Mouse (Mus musculus) forebrain, embryonic 15.5 days (tissue): Measurements from ENCODE around the gene 4932415D10Rik. TPM values are rescaled to one million over a fixed set of nuclear protein-coding genes. Genes with fewer than 3 reads are reported as not detected.

Experiments
- ATAC-seq: fragments of 200-750 bp; cut with Nextera tagmentation; replicated peaks from 2 replicates; pipeline ENCODE4 v1.8.0; 2017; ENCODE audit warnings: mild to moderate bottlenecking, moderate TSS enrichment, moderate library complexity
- H3K27ac ChIP-seq: fragments of 300-500 bp; sonication (generic); replicated peaks from 2 replicates; pipeline ENCODE4 v1.5.1; 2015; ENCODE audit warnings: mild to moderate bottlenecking, inconsistent platforms
- H3K27me3 ChIP-seq: fragments of 300-500 bp; sonication (generic); 2 replicates; pipeline ENCODE4 v1.6.1; 2015; ENCODE audit warnings: inconsistent platforms
- H3K36me3 ChIP-seq: fragments of 300-500 bp; sonication (generic); 2 replicates; pipeline ENCODE4 v1.6.1; 2015; ENCODE audit warnings: mild to moderate bottlenecking, inconsistent platforms
- H3K4me1 ChIP-seq: fragments of 300-500 bp; sonication (generic); 2 replicates; pipeline ENCODE4 v1.6.1; 2015; ENCODE audit warnings: inconsistent platforms
- H3K4me2 ChIP-seq: fragments of 300-500 bp; sonication (generic); replicated peaks from 2 replicates; pipeline ENCODE4 v1.6.1; 2015; ENCODE audit warnings: mild to moderate bottlenecking, inconsistent platforms
- H3K4me3 ChIP-seq: fragments of 300-500 bp; sonication (generic); 2 replicates; pipeline ENCODE4 v1.5.1; 2015; ENCODE audit warnings: mild to moderate bottlenecking, inconsistent platforms
- H3K9ac ChIP-seq: fragments of 300-500 bp; sonication (generic); replicated peaks from 2 replicates; pipeline ENCODE4 v1.6.1; 2015; ENCODE audit warnings: mild to moderate bottlenecking, inconsistent platforms
- H3K9me3 ChIP-seq: fragments of 300-500 bp; sonication (generic); 2 replicates; pipeline ENCODE4 v1.6.1; 2016; ENCODE audit warnings: inconsistent platforms
- WGBS: fragments of 180-500 bp; shearing (Covaris S2); methylation state at CpG from one replicate; pipeline ENCODE4 v1.1.7; 2015; ENCODE audit warnings: mixed read lengths; 5-methylcytosine and 5-hydroxymethylcytosine counted together
- polyA plus RNA-seq: library from polyadenylated mRNA; unstranded; fragments of >200 nt; fragmentation: Nextera tagmentation; extraction: Ambion mirVana; gene quantifications from 2 replicates; pipeline ENCODE4 v1.2.1, GENCODE M21; 2015

The 4932415D10Rik gene
- polyA plus RNA-seq, result not detected in 2 replicates

DNA sequence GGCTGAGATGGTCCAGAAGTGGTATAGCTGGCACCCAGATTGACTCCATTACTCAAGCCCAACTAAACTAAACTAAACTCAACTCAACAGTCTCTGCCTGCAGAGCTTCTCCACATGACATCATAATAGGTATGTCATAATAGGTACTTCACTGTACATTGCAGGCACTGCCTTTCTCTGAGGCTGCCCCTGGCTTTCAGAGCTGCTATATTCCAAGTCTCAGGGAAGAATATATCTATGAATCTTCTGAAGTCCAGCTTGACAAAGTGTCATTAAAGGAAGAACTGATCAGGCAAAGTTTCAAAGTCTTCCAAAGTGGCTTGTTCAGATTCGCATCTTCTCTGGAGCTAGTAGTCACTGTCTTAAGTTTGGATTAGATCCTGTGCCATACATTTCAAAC, at the start of gene 4932415D10Rik:
Gene 4932415D10Rik (minus strand): TSS at position 101 of the 400 bp plus-strand sequence.
- Histone ChIP-seq H3K27me3 (no peaks in the 10 kb centered on the region), H3K4me2 (no peak within 1 kb of the TSS), H3K4me3 (no peak within 1 kb of the TSS), H3K4me1 (no peaks in the 10 kb centered on the region), H3K27ac (no peak within 1 kb of the TSS), H3K9me3 (no peaks in the 10 kb centered on the region), H3K36me3 (no peaks in the 10 kb centered on the region), H3K9ac (no peak within 1 kb of the TSS)
- WGBS, result 98% methylated on average over 1 of the region's 1 CpGs
- no peak for ATAC-seq

DNA sequence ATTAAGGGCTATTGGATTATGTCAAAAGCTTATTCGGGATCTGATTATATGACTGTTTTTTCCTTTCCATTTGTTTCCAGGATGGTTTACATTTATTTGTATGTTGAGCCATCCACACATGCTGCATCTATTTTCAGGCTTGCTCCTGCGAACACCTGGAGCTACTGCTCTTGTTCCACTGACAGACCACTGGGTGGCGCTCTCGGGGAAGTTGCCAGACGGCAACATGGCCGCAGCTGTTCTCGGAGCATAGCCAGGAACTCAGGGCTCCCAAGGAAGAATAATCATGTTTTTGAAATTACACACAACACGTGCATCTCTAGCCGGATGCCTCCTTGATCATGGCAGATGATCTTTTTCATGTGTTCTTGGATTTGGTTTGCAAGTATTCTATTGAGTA, 45.5 kb upstream of the 4932415D10Rik start:
- H3K9ac ChIP-seq, result no peak overlapping the region
- no peaks in the 10 kb centered on the region for H3K4me1 ChIP-seq
- WGBS, result 89% methylated on average over 9 of the region's 9 CpGs
- H3K4me2 ChIP-seq, result no peak overlapping the region
- H3K36me3 ChIP-seq, result peaks cover 11% of the 10 kb centered on the region; the same call in 1 of the 2 replicates
- no peak for ATAC-seq
- H3K4me3 ChIP-seq, result no peak overlapping the region
- H3K27me3 ChIP-seq, result no peaks in the 10 kb centered on the region
- H3K27ac ChIP-seq, result no peak overlapping the region
- H3K9me3 ChIP-seq, result peaks cover 51% of the 10 kb centered on the region

DNA sequence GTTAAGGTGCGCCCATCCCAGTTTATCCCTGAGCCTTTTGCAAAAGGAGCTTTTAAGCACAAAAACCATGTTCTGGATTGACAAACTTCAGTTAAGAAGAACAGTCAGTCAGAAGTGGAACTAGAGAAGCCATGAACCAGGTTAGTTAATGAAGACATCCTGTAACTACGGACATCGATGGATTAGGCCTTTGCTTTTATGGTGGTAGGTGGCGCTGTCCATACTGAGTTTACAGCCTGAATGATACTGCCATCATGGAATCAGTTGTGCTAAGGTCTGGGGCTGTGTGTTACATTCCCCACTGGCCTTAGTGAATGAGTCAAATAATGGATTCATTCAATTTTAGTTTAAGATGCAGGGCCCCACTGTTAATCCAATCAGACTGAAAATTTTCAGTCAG, 39.0 kb upstream of the 4932415D10Rik start:
- Histone ChIP-seq H3K4me3 (0 out of 2 replicates have a peak overlapping the region, but pooled peaks have one; percentile 83), H3K4me2 (no peak overlapping the region), H3K4me1 (no peaks in the 10 kb centered on the region), H3K9me3 (peaks cover 23% of the 10 kb centered on the region; the same call in 1 of the 2 replicates), H3K9ac (no peak overlapping the region), H3K27me3 (no peaks in the 10 kb centered on the region), H3K27ac (no peak overlapping the region), H3K36me3 (peaks cover 4% of the 10 kb centered on the region; the same call in 1 of the 2 replicates)
- no peak for ATAC-seq
- WGBS, result 97% methylated on average over 4 of the region's 4 CpGs

DNA sequence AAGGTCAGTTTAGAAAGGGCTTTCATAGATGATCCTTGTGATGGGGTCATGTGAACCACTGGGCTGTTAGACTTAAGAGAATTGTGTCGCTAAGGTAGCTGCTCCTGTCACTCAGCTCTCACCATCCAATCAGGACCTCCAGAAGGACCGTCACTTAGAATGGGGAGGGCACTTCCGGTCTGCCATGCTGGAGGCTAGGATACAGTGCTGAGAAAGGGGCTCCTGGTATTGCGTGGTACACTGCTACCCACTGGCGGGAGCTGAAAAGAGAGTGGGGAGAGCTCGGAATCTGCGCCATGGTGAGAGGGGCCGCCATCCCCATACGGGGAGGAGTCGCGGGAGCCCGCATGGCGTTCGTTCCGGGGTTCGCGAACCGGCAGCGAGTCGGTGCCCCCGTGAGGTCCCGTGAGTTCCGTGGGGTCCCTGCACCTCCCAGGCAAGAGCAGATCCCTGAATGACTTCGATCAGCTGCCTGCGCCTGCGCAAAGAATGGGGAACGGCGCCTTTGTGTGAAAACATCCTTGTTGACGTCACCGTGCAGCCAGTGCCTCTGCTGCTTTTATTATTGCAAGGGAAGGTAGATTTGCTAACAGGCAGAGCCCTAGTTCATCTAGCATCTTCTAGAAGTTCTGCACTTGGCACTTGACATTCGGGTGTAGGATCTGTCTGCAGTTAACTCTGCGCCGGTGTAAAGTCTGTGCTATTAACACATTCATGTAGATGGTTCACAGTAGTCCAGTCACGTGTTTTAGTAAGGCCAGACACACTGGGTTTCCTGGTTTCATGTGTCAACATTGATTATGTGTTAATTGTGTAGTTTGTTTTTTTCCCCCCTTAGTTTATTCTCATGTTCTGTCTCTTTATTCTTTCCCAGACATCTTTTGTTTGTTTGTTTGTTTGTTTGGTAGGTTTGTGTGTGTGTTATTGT, 38.0 kb upstream of the 4932415D10Rik start, which contains the start of gene Gm4924:
Gene Gm4924 (plus strand): TSS at position 173 of the 928 bp plus-strand sequence.
- H3K27me3 ChIP-seq, result no peaks in the 10 kb centered on the region
- 4% methylated on average over 34 of the region's 34 CpGs for WGBS
- H3K4me2 ChIP-seq, result peak within 1 kb of the TSS; percentile 50
- H3K4me3 ChIP-seq, result peak within 1 kb of the TSS; percentile 83
- H3K36me3 ChIP-seq, result peaks cover 4% of the 10 kb centered on the region; the same call in 1 of the 2 replicates
- peak; percentile 100 for ATAC-seq
- H3K4me1 ChIP-seq, result no peaks in the 10 kb centered on the region
- H3K9me3 ChIP-seq, result peaks cover 16% of the 10 kb centered on the region; the same call in 1 of the 2 replicates
- H3K9ac ChIP-seq, result peak within 1 kb of the TSS; percentile 95
- H3K27ac ChIP-seq, result peak within 1 kb of the TSS; percentile 99

DNA sequence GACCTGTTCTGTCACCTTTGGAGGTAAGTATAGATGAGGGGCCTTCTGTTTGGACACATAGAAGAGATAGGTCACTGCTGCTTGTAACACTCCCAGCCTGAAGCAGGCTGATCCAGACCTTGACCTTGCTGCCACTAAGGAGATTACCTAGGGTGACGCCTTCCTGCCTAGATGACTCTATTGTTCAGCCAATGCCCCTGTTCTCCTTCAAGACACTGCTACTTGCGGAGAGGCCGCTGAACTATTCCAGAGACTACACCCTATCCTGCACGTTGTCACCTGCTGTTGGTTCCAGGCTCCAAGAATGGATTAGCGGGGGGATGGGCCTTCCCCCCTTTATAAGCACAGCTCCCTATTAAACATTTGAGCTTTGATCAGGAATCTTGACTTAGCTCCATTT, 13.4 kb upstream of the 4932415D10Rik start:
- Histone ChIP-seq H3K4me1 (no peaks in the 10 kb centered on the region), H3K27ac (no peak overlapping the region)
- 78% methylated on average over 5 of the region's 5 CpGs for WGBS

GRCm38 (mm10) chr10:82320134-82320533, 3.8 kb upstream of the 4932415D10Rik start:
- H3K4me3 ChIP-seq, result no peak overlapping the region
- H3K27me3 ChIP-seq, result no peaks in the 10 kb centered on the region
- no peak overlapping the region for H3K27ac ChIP-seq
- H3K4me2 ChIP-seq, result no peak overlapping the region
- no peak for ATAC-seq
- 69% methylated on average over 3 of the region's 3 CpGs for WGBS
- no peaks in the 10 kb centered on the region for H3K4me1 ChIP-seq
- no peak overlapping the region for H3K9ac ChIP-seq
- H3K9me3 ChIP-seq, result no peaks in the 10 kb centered on the region
- H3K36me3 ChIP-seq, result no peaks in the 10 kb centered on the region

More for the DNA sequence above, 13.4 kb upstream of the 4932415D10Rik start:
- no peak for ATAC-seq
- Histone ChIP-seq H3K4me2 (no peak overlapping the region), H3K27me3 (no peaks in the 10 kb centered on the region), H3K4me3 (no peak overlapping the region), H3K36me3 (no peaks in the 10 kb centered on the region), H3K9me3 (no peaks in the 10 kb centered on the region), H3K9ac (no peak overlapping the region)

DNA sequence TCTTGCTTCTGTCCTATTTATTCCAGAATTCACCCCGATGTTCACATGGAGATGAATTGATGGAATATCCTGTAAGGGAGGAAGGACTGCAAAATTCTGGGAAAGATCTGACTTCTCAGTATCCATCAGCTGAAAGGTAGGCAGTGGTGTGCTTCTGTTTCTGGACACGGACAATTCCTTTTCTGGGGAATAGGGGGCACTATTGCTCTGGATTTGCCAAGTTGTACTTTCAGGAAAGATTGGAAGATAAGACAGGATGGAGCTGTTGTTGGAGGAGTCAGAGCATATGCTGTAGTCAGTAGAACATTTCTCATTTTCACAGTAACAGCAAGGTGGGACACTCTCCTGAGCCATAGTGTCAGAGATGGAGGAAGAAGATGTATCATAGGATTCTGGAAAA, 19.9 kb downstream of the 4932415D10Rik start:
- H3K4me1 ChIP-seq, result no peaks in the 10 kb centered on the region
- no peaks in the 10 kb centered on the region for H3K27me3 ChIP-seq
- no peak for ATAC-seq
- H3K4me2 ChIP-seq, result no peak overlapping the region
- no peak overlapping the region for H3K27ac ChIP-seq
- no peaks in the 10 kb centered on the region for H3K9me3 ChIP-seq
- H3K4me3 ChIP-seq, result no peak overlapping the region
- H3K9ac ChIP-seq, result no peak overlapping the region
- 50% methylated on average over 2 of the region's 2 CpGs for WGBS
- no peaks in the 10 kb centered on the region for H3K36me3 ChIP-seq

- H3K36me3 ChIP-seq, result no peaks in the 10 kb centered on the region
- H3K27me3 ChIP-seq, result no peaks in the 10 kb centered on the region
- H3K9me3 ChIP-seq, result no peaks in the 10 kb centered on the region
- H3K9ac ChIP-seq, result no peak overlapping the region
- 88% methylated on average over 2 of the region's 2 CpGs for WGBS
- no peak overlapping the region for H3K27ac ChIP-seq
- no peak overlapping the region for H3K4me2 ChIP-seq
- H3K4me3 ChIP-seq, result no peak overlapping the region
- ATAC-seq, result no peak
- H3K4me1 ChIP-seq, result no peaks in the 10 kb centered on the region
Observed at GRCm38 (mm10) chr10:82257331-82257730, 59.1 kb downstream of the 4932415D10Rik start.

DNA sequence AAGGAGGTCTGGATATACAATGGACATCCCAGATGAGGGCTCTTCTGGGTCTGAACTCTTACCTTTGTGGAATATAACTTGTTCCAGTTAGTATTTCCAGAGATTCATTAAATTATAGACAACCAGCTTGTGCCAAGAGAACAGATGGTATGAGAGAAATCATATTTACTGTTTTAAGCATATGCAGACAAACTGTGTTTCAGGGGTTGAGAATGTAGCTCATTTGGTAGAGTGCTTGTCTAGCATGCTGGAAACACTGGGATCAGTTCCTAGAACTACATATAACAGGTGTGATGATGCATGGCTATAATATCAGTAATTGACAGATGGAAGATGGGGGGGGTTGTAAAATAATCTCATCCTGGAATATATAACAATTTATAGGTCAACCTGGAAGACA, 71.4 kb downstream of the 4932415D10Rik start:
- Histone ChIP-seq H3K36me3 (no peaks in the 10 kb centered on the region), H3K27me3 (no peaks in the 10 kb centered on the region), H3K4me2 (no peak overlapping the region), H3K9ac (no peak overlapping the region), H3K9me3 (no peaks in the 10 kb centered on the region), H3K4me1 (peaks cover 11% of the 10 kb centered on the region), H3K4me3 (no peak overlapping the region), H3K27ac (no peak overlapping the region)
- ATAC-seq, result no peak

- Histone ChIP-seq H3K9ac (no peak overlapping the region), H3K4me3 (peak overlapping the region; percentile 56), H3K27me3 (no peaks in the 10 kb centered on the region), H3K36me3 (peaks cover 7% of the 10 kb centered on the region), H3K27ac (peak overlapping the region; percentile 87), H3K4me1 (peaks cover 16% of the 10 kb centered on the region), H3K9me3 (peaks cover 9% of the 10 kb centered on the region), H3K4me2 (peak overlapping the region; percentile 70)
- no peak for ATAC-seq
- WGBS, result 66% methylated on average over 5 of the region's 5 CpGs
Observed at GRCm38 (mm10) chr10:82241401-82241788, 75.0 kb downstream of the 4932415D10Rik start.

DNA sequence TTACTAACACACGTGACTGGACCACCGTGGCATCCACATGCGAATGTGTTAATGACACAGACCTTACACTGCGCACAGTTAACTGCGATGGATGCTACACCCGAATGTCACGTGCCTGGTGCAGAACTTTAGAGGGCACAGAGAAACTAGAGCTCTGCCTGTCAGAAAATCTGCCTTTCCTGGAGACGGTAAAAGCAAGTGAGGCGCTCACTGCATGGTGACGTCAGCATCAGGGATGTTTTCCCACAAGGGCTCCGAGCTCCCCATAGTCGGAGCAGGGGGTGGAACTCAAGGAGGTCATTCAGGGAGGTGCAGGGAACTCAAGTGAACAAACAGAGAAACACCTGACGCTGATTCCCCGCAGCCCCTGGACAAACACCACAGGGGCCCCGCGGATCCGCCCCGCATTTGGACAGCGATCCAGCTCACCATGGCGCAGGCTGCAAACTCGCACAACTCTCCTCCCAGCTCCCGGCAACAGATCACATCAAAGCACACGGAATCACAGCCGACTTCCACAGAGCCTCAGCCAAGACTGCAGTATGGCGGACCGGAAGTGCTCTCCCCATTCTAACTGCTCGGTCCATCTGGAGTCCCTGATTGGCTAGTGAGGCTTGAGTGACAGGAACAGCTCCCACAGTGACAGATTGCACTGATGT, 75.5 kb downstream of the 4932415D10Rik start, which contains the start of gene Zfp938:
Gene Zfp938 (minus strand): TSS at position 539 of the 659 bp plus-strand sequence.
- peak within 1 kb of the TSS; percentile 71 for H3K9ac ChIP-seq
- peaks cover 16% of the 10 kb centered on the region for H3K4me1 ChIP-seq
- peak within 1 kb of the TSS; percentile 70 for H3K4me2 ChIP-seq
- H3K36me3 ChIP-seq, result peaks cover 12% of the 10 kb centered on the region
- H3K27ac ChIP-seq, result peak within 1 kb of the TSS; percentile 87
- H3K27me3 ChIP-seq, result no peaks in the 10 kb centered on the region
- WGBS, result 3% methylated on average over 27 of the region's 27 CpGs
- H3K9me3 ChIP-seq, result peaks cover 12% of the 10 kb centered on the region
- H3K4me3 ChIP-seq, result peak within 1 kb of the TSS; percentile 56
- ATAC-seq, result peak; percentile 100
